Mouse (Mus musculus) spleen, embryonic (tissue): ENCODE measurements at regions not wholly inside any gene's neighbourhood (a gene's known extent, or its start where the extent isn't known, plus 50 kb on each side); places are given as distances from the start of the nearest gene placed in this dataset.

Source experiments
- CTCF ChIA-PET: fragments of 350-600 bp; sonication (Branson Sonifier 250); formaldehyde crosslinking; loops from one replicate; lab custom pipeline; 2022; lab: Charles Lee

DNA sequence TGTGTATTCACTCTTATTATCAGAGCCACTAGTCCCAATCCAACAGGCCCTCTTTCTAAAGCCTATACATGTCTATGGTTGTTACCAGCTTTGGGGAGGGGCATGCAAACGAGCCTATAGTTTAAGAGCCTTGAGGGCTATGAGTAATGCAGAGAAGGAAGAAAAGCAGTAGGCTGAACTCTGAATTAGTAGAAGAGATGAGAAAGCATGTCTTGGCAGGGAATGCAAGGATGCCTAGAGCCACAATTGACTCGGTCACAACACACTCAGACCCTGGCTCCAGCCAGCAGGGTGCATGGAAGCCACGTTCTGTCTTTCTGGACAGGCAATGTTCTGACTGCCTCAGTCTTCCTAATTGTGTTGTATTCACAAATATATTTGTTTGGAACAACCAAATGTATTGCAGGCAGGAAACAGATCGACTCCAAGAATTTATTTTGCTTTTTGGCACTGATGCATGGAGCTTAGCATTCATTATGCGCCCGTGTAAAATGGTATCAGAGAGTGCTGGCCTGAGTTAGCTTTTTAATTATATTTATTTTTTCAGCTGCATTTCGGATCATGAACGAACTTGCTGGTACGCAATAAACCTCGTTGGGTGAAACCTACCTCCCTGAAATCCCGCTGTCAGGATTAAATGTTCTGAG lies 110.2 kb downstream of the Rybp start:
- CTCF ChIA-PET, result no interaction called here

DNA sequence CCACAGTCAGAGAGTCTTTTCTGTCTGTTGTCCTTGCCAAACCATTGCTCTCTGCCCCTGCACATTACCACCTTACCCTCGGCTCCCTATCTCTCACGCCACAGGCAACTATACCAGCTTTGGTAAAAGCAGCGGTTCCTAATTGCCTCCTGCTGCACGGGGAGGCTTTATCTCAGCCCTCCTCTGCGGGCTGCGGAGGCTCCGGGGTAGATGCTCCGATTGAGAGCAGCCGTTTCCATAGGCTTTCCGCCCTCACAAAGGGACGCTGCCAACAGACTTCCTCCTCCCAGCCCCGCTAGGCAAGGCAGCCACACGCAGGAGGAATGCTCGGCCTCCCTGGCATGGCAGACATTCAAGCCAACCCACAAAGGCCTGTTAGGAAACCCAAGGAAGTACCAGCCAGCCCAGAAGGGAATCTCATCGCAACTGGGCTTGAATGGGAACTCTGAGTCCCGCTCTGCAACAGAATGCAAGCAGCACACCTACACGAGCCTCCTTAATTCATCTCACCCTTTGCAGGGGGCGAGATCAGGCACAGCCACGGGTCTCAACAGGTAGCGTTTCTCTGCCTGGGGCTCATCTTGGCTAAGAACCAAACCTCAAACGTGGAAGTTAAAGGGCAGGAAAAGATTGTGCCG lies 116.5 kb downstream of the Rybp start:
- CTCF ChIA-PET, result no interaction called here

DNA sequence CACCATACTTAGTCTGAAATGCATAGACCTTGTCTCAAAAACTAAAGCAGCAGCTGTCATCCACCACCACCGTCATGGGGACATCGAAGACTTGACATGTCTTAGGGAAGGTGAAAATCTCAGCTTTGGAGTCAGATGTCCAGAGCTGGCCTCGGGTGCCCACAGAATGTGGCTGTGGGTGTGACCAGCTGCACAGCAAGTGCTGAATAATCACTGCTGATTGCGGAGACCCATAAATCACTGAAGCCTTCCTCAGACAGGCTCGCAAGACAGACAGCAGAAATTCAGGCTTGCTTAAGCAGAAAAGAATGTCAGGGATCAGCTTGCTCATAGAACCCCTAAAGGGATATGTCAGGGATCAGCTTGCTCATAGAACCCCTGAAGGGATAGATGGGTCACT lies 120.0 kb downstream of the Rybp start:
- CTCF ChIA-PET, result interaction anchor here (0.5 kb wide), 1 partner anchor 168 kb away, joined by 3 read pairs; no protein-coding TSS in a partner anchor

DNA sequence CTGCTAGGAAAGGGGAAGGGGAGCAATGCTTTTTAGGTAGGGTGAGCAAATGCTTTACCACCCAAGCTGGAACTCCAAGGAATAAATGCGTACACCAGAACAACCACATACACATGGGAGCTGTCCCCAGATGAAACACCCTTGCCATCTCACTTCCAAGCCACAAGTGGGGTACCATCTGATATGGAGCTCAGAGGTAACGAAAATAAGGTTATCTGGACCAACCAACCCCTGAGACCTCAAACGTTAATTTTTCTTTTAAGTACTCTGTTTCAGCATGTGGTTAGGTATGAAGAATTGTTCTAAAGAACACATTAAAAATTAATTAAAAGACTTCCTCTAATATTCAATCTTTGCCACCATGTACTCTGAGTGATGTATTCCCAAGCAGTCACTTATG lies 121.5 kb downstream of the Rybp start:
- CTCF ChIA-PET, result interaction anchor here (0.6 kb wide), 1 partner anchor 206 kb away, joined by 6 read pairs; no protein-coding TSS in a partner anchor

DNA sequence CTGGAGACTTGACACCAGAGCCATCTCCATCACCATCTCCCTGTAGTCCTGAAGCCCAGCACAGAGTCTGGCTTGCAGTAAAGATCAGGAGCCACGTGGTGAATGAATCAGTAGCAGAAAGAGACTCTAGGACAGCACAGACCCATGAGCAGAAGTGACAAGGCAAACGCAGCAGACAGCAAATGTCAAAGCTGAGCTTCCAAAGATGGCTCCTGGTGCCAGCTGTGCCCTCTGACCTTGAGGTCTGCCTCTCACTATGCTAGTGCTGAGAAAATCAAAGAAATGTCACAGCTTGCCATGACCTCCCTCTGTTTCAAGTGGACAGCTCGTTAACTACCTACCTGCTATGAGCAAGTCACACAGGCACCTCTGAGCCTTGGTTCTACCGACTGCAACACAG lies 123.1 kb downstream of the Rybp start:
- CTCF ChIA-PET, result no interaction called here

DNA sequence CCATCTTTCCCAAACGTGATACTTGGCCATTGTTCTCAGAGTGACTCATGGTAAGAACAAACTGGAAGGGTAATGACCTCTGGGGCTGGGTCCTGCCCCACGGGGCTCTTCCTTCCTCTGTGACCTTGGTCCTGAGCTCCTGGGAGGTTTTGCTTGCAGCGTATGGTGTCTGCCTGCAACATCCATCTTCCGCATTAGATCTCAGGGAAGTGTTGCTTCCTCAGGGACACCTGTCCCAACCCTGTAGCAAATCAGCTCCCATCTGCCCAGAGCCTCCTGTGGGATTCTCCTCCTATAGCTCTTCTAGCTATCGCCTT lies 123.5 kb downstream of the Rybp start:
- CTCF ChIA-PET, result no interaction called here

DNA sequence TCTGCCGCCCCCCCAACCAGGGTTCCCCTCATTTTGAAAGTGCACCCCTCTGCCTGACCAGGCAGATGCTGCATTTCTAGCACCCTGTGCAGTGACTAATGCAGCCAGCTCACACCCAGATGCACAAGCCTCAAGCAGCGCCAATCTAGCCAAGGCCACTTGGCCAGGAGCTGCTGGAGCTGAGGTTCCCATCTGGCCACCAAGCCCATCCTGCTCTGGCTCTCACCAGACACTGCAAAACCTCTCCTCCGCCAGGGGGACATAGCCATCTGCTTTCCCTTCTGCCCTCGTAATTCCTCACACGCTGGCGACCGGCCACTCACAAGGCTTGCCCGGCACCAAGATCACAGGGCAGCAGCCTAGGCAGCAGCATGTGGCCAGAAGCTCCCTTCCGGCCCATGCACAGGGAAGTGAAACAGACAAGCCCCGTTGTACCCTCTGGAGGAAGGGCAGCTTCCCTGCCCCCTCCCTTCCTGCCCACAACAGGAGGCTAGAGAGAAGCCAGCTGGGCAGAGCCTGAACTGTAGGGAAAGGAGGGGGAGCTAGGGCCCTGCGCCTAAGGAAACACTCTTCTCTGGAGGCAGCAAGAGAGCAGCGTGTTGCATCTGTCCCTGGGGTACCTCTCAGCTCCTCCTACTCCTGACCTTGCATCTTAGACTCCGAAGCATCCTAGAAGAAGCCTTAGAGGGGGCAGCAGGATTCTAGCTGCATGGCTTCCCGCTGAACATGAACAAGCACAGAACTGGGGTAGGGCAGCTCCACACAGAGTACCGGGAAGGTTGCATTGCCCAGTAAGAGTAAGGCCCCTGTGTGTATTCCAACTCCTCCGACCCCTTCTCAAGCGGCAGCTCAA lies 124.1 kb downstream of the Rybp start:
- CTCF ChIA-PET, result no interaction called here

DNA sequence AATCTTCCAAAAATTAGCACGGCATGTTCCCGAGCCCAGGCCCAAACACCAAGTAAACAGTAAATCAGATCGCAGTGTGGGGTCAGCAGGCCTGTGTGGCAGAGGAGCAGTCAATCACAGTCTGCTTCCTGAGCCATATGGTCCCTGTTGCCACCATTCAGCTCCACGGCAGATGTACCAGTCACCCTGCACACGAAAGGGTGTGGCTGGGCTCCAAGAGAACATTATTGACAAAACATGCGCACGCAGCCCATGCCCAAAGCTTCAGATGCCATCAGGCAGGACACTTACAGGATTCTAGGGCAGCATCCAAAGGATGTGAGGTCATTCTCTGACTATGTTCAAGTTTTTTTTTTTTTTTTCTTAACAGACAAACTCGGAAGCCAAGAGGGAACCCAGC lies 126.6 kb downstream of the Rybp start:
- CTCF ChIA-PET, result interaction anchor here (0.7 kb wide), 1 partner anchor 98 kb away, joined by 3 read pairs; no protein-coding TSS in a partner anchor

DNA sequence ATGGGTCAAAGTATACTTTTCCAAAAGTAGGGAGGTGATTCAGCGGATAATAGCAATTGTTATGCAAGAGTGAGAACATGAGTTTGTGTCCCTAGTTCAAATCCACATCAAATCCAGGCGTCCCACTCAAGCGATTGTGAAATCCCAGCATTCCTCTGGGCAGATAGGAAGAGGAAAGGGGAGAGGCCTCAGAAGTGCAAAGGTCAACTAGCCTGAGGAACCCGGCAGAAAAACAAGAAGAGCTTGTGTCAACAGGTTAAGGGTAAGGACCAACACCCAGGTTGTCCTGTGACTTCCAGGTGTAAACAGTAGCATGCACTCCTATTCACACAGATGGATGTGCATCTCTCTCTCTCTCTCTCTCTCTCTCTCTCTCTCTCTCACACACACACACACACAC lies 127.5 kb downstream of the Rybp start:
- CTCF ChIA-PET, result interaction anchor here (0.7 kb wide), 1 partner anchor 104 kb away, joined by 15 read pairs; no protein-coding TSS in a partner anchor

DNA sequence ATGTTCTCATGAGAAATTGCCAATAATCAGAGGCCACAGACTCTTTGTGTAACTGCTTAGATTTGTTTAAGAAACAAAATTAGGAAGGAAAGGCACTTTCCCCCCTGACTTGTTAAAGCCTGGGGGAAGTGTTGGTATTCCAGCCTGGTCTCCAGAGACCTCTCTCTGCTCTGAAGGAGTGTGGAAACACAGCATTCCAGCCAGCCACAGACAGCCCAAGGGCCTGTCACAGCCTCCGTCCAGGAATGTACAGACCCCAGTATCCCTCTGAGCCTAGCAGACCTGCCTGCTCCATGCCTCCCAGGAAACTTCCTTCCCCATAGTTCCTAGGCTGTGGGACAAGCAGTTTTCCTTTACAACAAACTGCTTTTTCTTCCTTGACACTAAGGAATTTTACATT lies 128.0 kb downstream of the Rybp start:
- CTCF ChIA-PET, result interaction anchor here (0.7 kb wide), 1 partner anchor 103 kb away, joined by 15 read pairs; no protein-coding TSS in a partner anchor

DNA sequence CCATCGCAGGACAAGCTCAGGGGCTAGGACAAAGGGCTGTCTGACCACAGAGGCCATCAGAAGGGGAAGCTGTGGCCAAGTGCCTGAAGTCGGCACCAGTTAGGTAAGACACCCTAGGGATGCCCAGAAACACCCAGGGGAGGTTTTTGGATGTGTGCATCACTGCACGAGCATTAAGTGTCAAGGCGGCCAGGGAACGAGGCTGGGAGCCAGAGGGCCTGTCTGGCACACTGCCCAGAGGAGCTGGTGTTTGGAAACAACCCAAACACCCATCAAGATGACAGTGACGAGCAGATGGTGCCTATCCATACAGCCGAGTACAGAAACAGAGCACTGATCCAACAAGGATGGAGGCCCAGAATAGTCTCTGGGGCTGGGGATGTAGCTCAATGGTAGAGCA lies 130.0 kb downstream of the Rybp start:
- CTCF ChIA-PET, result no interaction called here

DNA sequence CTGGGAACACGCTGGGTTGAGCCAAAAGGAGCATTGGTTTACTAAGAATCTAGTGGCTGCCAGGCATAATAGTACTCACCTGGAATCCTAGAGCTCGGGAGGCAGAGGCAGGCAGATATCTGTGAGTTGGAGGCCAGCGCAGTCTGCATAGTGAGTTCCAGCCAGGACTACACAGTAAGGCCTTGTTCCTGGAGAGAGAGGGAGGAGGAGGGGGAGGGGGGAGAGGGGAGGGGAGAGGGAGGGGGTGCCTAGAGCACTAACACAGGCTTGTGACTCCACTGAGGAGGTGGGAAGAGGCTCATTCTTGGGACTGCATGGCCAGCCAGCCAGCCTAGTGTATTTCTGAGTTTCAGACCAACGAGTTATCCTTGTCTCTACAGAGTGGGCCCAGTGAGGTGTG lies 131.1 kb downstream of the Rybp start:
- CTCF ChIA-PET, result no interaction called here

DNA sequence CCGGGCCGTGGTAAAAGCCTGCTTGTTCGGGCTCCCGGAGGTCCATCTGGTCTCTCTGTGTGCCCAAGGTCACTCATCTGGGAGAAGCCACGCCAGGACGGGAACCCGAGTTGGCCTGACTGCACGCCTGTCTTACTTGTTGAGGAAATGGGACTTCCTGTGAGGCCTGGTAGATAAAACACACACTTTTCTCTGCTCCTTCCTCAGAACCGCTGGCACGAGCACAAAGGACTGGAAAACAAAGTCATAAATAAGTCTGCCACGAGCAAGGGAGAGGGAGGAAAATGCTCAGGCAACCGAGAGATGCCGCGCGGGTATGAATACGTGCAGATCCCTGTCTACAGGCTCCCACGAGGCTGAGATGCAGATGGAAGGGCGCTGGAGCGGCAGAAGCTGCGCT lies 131.6 kb downstream of the Rybp start:
- CTCF ChIA-PET, result no interaction called here

DNA sequence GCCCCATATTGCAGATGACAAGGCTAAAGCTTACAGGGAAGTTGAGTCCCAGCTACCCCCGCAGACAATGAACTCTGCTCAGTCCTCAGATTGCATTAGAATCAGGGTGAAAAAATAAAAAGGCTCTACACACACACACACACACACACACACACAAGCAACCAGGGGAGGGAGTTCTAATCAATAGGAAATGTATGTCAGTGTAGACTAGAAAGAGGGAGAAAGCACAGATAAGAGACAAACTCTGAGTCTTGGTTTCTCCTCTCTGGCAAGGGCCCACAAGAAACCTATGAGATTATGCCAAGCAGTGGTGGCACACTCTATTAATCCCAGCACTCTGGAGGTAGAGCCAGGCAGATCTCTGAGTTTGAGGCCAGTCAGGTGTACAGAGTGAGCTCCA lies 135.8 kb downstream of the Rybp start:
- CTCF ChIA-PET, result no interaction called here

DNA sequence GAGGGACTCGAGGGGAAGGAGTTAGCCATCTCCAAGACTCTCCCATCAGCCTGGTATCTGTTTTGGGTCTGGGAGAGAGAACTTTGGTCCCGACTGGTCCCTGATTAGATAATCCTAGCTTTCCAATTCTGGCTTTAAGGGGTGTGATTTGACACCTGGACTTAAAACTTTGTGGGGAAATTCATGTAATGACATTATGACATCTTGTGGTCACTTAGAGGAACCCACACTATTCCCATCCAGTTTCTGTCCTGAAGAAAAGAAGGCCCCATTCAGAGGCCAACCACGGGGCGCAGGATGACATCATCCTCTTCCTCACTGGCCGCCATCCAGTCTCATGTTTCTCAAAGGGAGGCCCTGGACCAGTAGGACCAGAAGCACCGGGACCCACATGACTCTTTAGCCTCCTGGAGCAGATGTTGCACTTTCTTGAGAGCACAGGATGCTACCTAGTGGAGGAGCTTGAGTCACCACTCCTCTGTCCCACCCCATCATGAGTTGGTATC lies 136.5 kb downstream of the Rybp start:
- CTCF ChIA-PET, result no interaction called here

DNA sequence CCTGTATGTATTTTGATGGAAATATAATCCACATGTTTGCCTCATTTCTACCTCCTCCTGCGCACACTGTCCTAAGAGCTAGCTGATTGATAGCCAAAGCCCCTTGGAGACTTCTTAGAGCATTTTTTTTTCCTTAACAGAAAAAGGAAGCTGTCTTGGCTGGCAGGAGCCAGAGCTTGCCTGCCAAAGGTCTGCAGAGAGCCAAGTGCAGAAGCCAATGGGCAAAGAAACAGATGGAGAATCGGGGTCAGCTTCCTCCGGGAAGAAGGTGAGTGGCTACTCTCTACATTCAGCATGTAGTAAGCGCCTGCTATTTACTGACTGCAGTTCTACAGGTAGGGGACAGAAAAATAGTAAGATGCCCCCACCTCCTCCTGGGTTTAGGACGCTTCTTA lies 137.8 kb downstream of the Rybp start:
- CTCF ChIA-PET, result no interaction called here

DNA sequence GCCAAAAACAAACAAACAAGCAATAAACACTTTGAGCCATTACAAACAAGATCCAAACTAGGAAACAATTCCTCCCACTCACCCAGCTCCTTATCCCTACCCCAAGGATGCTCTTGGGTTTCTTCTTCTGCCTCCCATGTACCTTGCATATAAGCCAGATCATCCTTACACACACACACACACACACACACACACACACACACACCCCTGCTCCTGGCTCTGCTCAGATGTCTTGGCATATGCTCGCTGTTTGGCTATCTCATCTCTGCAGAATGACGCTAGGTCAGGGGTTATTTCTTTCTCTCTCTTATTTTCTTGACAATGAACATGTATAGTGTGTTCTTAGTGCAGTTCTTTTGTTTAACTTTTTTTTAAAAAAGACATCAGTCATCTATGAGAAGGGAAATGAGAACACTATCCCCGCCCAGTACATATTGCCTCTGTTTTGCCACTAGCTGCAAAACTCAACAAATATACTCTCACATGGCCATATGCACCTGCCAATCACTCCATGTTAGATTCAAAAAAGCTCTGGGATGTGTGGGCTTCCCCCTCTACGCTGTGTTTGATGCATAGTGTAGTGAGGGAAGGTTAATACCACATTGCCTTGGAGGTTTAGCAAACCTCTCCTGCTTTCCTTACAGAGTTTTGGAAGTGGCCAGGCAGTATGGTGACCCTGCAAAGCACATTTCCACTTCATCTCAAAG lies 138.4 kb downstream of the Rybp start:
- CTCF ChIA-PET, result no interaction called here

DNA sequence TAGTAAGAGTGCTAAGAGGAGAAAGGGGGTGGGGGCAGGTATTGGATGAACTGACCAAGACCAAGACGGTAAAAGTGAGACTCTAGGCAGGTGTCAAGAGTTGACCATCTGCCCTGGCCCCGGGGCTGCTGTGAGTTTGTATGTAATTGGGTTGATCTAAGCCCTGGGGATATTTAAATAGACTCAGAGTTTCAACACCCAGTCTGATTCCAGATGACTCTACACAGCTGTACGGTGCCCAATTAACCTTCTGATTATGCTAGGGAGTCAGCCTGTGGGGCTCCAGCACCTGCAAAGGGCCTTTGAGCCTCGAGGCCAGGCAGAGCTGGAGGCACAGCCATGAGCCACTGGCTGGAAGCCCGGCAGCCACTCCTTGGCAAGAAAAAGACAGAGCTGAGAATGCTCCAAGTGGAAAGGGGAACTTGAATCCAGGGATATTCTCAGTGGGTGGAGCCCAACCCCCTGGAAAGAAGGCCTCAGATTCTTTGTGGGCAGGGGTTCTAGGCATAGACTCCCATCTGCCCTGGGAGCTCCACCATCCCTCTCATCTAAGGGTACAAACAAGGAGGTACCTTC lies 140.8 kb downstream of the Rybp start:
- CTCF ChIA-PET, result interaction anchor here (0.5 kb wide), 1 partner anchor 623 kb away, joined by 3 read pairs; no protein-coding TSS in a partner anchor

DNA sequence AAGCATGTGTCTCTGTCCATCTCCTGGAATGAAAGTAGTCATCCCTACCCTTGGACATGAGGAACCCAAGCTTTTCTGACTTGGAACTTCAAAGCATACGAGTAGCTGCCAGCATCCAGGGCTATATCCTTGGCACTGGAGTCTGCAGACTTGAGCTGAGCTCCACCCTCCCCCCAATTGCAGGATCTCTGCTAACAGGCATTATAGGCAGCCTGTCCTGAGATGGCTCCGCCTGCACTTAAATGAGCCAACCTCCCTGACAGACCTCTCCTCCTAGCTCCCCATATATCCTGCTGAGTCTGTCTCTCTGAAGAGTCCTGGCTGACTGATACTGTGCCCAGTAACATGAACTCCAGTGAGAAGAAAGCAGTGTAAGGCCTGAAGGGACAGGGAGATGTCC lies 141.4 kb downstream of the Rybp start:
- CTCF ChIA-PET, result interaction anchor here (0.5 kb wide), 1 partner anchor 622 kb away, joined by 3 read pairs; no protein-coding TSS in a partner anchor

DNA sequence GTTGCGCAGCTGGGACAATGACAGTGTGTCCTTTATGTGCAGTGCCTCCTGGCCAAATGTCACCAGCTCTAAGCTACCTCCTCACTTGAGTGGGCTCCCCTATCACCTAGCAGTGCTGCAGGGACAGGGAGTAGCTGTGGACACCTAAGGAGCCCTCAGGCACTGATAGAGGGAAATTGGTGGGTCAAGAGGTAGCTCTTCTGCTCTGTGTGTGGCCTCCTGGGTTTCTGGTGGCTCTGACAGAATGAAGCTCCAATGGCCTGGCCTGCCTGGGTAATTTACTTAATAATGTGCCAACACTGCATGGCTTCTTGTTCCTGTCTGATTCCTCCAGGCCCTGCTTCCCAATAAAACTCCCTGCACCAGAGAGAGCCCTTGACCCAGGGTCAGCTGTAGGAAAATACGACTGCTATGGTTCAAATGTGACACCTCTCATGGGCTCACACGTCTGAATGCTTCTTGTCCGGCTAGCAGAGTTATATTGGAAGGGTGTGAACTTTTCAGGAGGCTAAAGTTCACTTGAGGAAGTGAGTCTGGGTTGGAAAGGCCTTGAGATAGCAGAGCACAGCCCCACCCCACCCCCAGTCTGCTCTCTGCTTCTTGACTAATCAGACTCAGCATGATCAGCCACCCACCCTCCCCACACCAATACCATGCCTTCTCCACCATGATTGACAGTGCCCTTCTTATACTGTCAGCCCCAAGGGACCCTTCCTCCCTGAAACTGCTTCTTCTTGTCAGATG lies 142.6 kb downstream of the Rybp start:
- CTCF ChIA-PET, result no interaction called here
